Mouse (Mus musculus) myocyte (in vitro differentiated cells): Measurements from ENCODE around the gene Pomgnt2. TPM values are rescaled to one million over a fixed set of nuclear protein-coding genes. Genes with fewer than 3 reads are reported as not detected.

Experiments used
- H3K27me3 ChIP-seq: one replicate; pipeline ENCODE4 v1.6.1; 2011; ENCODE audit not compliant: control insufficient read depth, insufficient read depth, insufficient read length
- H3K36me3 ChIP-seq: one replicate; pipeline ENCODE4 v1.6.1; 2011; ENCODE audit not compliant: control insufficient read depth, insufficient read depth
- H3K4me2 ChIP-seq: one replicate; pipeline ENCODE4 v1.6.1; 2011; ENCODE audit warnings: low read depth, control low read depth
- H3K4me3 ChIP-seq: one replicate; pipeline ENCODE4 v1.5.1; 2011; ENCODE audit warnings: mild to moderate bottlenecking, control low read depth, moderate library complexity
- H3K79me2 ChIP-seq: one replicate; pipeline ENCODE4 v1.6.1; 2011; ENCODE audit not compliant: control insufficient read depth, insufficient read depth
- H3ac ChIP-seq: one replicate; pipeline ENCODE4 v1.6.1; 2011; ENCODE audit not compliant: control insufficient read depth, insufficient read length
- CEBPB ChIP-seq: IDR thresholded peaks from 2 replicates; pipeline ENCODE4 v1.6.1; 2011; ENCODE audit warnings: mild to moderate bottlenecking, moderate library complexity; ENCODE audit not compliant: poor library complexity, insufficient read depth, severe bottlenecking
- E2F4 ChIP-seq: IDR thresholded peaks from one replicate; pipeline ENCODE4 v1.6.1; 2011; ENCODE audit warnings: mild to moderate bottlenecking, control low read depth, moderate library complexity; ENCODE audit not compliant: insufficient read depth
- MAX ChIP-seq: IDR thresholded peaks from one replicate; pipeline ENCODE4 v1.6.1; 2011; ENCODE audit warnings: low read depth, mild to moderate bottlenecking, control low read depth
- MYOD1 ChIP-seq, 3 experiments: IDR thresholded peaks; one replicate each; pipeline ENCODE4 v1.6.1; 2011; ENCODE audit warnings: control low read depth in 2 of 3, low read depth in 2 of 3, mild to moderate bottlenecking in 2 of 3, moderate library complexity in 1 of 3; ENCODE audit not compliant: insufficient read length in 2 of 3, control insufficient read depth in 1 of 3
- MYOG ChIP-seq, 3 experiments: IDR thresholded peaks; one replicate each; pipeline ENCODE4 v1.6.1; 2011; ENCODE audit warnings: control low read depth in 2 of 3, low read depth in 2 of 3, mild to moderate bottlenecking in 2 of 3; ENCODE audit not compliant: insufficient read length in 2 of 3, control insufficient read depth in 1 of 3, insufficient read depth in 1 of 3
- POLR2A ChIP-seq: IDR thresholded peaks from one replicate; pipeline ENCODE4 v1.6.1; 2011; ENCODE audit warnings: low read depth, mild to moderate bottlenecking, control low read depth, moderate library complexity; ENCODE audit not compliant: insufficient read length
- POLR2AphosphoS2 ChIP-seq: IDR thresholded peaks from one replicate; pipeline ENCODE4 v1.6.1; 2011; ENCODE audit warnings: low read depth, control low read depth; ENCODE audit not compliant: insufficient read length
- REST ChIP-seq: IDR thresholded peaks from one replicate; pipeline ENCODE4 v1.6.1; 2011; ENCODE audit warnings: mild to moderate bottlenecking, control low read depth, moderate library complexity; ENCODE audit not compliant: insufficient read depth, insufficient read length
- SRF ChIP-seq: IDR thresholded peaks from one replicate; pipeline ENCODE4 v1.6.1; 2011; ENCODE audit warnings: low read depth; ENCODE audit not compliant: control insufficient read depth, insufficient read length
- TCF12 ChIP-seq: IDR thresholded peaks from one replicate; pipeline ENCODE4 v1.6.1; 2011; ENCODE audit warnings: mild to moderate bottlenecking, control low read depth; ENCODE audit not compliant: poor library complexity, insufficient read depth, severe bottlenecking
- TCF3 ChIP-seq: IDR thresholded peaks from one replicate; pipeline ENCODE4 v1.6.1; 2011; ENCODE audit warnings: low read depth, control low read depth; ENCODE audit not compliant: insufficient read length
- USF1 ChIP-seq: IDR thresholded peaks from one replicate; pipeline ENCODE4 v1.6.1; 2011; ENCODE audit warnings: low read depth, mild to moderate bottlenecking, control low read depth, moderate library complexity
- polyA plus RNA-seq: library from polyadenylated mRNA; unstranded; fragments of >200 nt; fragmentation: generic; extraction: Trizol; gene quantifications from one replicate; pipeline ENCODE4 v1.2.1, GENCODE M21; 2012; ENCODE audit warnings: missing spikeins

Pomgnt2 gene
- polyA plus RNA-seq, 1 experiment, result 2.2 TPM

DNA sequence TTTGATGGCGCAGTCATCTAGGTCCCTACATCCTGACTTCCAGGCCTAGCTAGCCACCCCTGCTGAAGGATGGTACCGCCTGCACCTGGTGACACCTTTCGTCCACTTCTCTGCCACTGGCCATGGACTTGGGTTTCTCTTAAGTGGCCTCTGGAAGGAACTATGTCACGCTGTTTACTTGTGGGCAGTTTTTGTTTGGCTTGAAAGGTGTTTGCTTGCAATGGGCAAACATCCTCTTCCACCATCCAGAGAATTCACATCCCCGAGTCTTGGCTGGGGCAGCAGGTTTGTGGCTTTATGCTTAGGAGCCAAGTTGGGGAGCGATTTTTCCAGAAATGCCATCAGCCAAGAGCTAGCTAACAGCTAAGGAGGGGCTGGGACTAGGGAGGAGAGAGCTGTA lies 44.3 kb downstream of the Pomgnt2 start:
- peaks cover 27% of the 10 kb centered on the region for H3K27me3 ChIP-seq
- no peak overlapping the region for H3K4me2 ChIP-seq

DNA sequence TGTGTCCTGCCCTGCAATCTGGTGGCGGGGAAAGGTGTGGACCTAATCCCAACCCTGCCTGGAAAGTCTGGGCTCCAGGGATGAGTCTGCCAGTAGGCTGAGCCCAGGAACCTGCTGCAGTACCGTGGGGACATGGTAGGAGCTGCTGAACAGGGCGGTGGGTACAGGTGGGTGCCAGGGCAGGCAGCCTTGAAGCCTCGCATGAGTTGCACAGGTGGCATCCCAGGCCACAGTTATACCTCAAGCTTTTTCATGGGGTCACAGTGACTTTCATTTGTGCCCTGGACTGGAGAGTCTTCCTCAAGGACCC lies 45.8 kb downstream of the Pomgnt2 start:
- H3K36me3 ChIP-seq, result no peaks in the 10 kb centered on the region
- H3K4me2 ChIP-seq, result no peak overlapping the region
- no peaks in the 10 kb centered on the region for H3K79me2 ChIP-seq
- no peak for TF ChIP-seq POLR2AphosphoS2
- TF ChIP-seq CEBPB, result no peak
- TF ChIP-seq TCF3, result no peak
- no peak for TF ChIP-seq MYOG (IDR thresholded peaks at IDR 0.05; ENCODE audit: control insufficient read depth in 1 of 3, insufficient read depth in 1 of 3, insufficient read length in 2 of 3, low read depth in 2 of 3)
- no peak for TF ChIP-seq E2F4
- TF ChIP-seq MAX, result no peak
- TF ChIP-seq TCF12, result no peak
- no peak overlapping the region for H3K4me3 ChIP-seq
- no peak overlapping the region for H3ac ChIP-seq
- H3K27me3 ChIP-seq, result peaks cover 34% of the 10 kb centered on the region

More for the DNA sequence above, 44.3 kb downstream of the Pomgnt2 start:
- Histone ChIP-seq H3K4me3 (no peak overlapping the region), H3K79me2 (no peaks in the 10 kb centered on the region), H3K36me3 (no peaks in the 10 kb centered on the region), H3ac (no peak overlapping the region)
- TF ChIP-seq POLR2A (no peak), SRF (no peak), MYOG (IDR thresholded peaks at IDR 0.05; ENCODE audit: control insufficient read depth in 1 of 3, insufficient read depth in 1 of 3, insufficient read length in 2 of 3, low read depth in 2 of 3) (no peak), USF1 (no peak), MAX (no peak), REST (no peak), E2F4 (no peak), CEBPB (no peak), POLR2AphosphoS2 (no peak), TCF12 (no peak), MYOD1 (IDR thresholded peaks at IDR 0.05; ENCODE audit: control insufficient read depth in 1 of 3, insufficient read length in 2 of 3, low read depth in 2 of 3) (no peak), TCF3 (no peak)

- Histone ChIP-seq H3K27me3 (peaks cover 34% of the 10 kb centered on the region), H3ac (no peak within 1 kb of the TSS), H3K36me3 (no peaks in the 10 kb centered on the region), H3K79me2 (no peaks in the 10 kb centered on the region), H3K4me3 (no peak within 1 kb of the TSS), H3K4me2 (no peak within 1 kb of the TSS)
- TF ChIP-seq CEBPB (no peak), POLR2AphosphoS2 (no peak), E2F4 (no peak), TCF3 (no peak)
These were observed 46.3 kb downstream of the Pomgnt2 start, which contains the start of gene Fam198a for GRCm38 (mm10) chr9:121950418-121951113. Gene Fam198a (plus strand): TSS chr9:121950988.

- Histone ChIP-seq H3K4me2 (no peak overlapping the region), H3K79me2 (no peaks in the 10 kb centered on the region), H3K4me3 (no peak overlapping the region), H3K36me3 (no peaks in the 10 kb centered on the region), H3K27me3 (peaks cover 45% of the 10 kb centered on the region), H3ac (no peak overlapping the region)
- TF ChIP-seq POLR2A (no peak), SRF (no peak), MYOD1 (IDR thresholded peaks at IDR 0.05; ENCODE audit: control insufficient read depth in 1 of 3, insufficient read length in 2 of 3, low read depth in 2 of 3) (no peak), CEBPB (no peak), TCF3 (no peak), USF1 (no peak), POLR2AphosphoS2 (no peak)
These were observed 48.5 kb downstream of the Pomgnt2 start for GRCm38 (mm10) chr9:121948431-121948830.

DNA sequence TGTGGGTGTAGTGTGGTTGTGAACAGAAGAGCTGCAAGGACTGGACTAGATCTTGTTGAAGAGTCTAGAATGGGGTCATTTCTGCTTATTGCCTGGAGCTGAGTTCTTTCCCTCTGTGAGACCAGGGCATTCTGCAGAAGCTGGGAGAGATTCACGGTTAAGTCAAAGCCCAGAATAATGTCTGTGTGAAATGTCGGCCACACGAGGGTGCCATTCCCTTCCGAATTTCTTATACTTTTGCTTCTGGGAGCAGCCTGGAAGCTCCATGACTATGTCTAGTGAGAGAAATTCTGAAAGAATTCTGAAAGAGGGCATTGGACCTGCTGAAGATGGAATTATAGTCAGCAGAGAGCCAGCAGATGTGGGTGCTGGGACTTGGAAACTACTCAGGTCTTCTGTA lies 49.1 kb downstream of the Pomgnt2 start:
- no peak overlapping the region for H3K4me2 ChIP-seq
- no peak for TF ChIP-seq TCF12
- TF ChIP-seq USF1, result no peak
- TF ChIP-seq CEBPB, result no peak
- TF ChIP-seq SRF, result no peak
- TF ChIP-seq MYOG (IDR thresholded peaks at IDR 0.05; ENCODE audit: control insufficient read depth in 1 of 3, insufficient read depth in 1 of 3, insufficient read length in 2 of 3, low read depth in 2 of 3), result no peak
- TF ChIP-seq REST, result no peak
- TF ChIP-seq POLR2A, result no peak
- TF ChIP-seq MYOD1 (IDR thresholded peaks at IDR 0.05; ENCODE audit: control insufficient read depth in 1 of 3, insufficient read length in 2 of 3, low read depth in 2 of 3), result no peak
- TF ChIP-seq E2F4, result no peak
- no peak for TF ChIP-seq MAX
- no peak for TF ChIP-seq POLR2AphosphoS2
- no peak for TF ChIP-seq TCF3
- peaks cover 50% of the 10 kb centered on the region for H3K27me3 ChIP-seq
- H3ac ChIP-seq, result no peak overlapping the region
- H3K36me3 ChIP-seq, result no peaks in the 10 kb centered on the region
- no peak overlapping the region for H3K4me3 ChIP-seq
- H3K79me2 ChIP-seq, result no peaks in the 10 kb centered on the region
